Mouse (Mus musculus): ENCODE results near the gene Anapc2. TPM values are rescaled to one million over a fixed set of nuclear protein-coding genes. Genes with fewer than 3 reads are reported as not detected.

The Anapc2 gene
- 101 to 113 TPM (median 107 TPM) in 4 replicates for total RNA-seq (2023)

GRCm38 (mm10) chr2:25271827-25272511 lies at the start of gene Anapc2, which contains the start of gene Ssna1:
TSS of gene Anapc2 (plus strand) at chr2:25272478.
TSS of gene Ssna1 (minus strand) at chr2:25272438.

DNA sequence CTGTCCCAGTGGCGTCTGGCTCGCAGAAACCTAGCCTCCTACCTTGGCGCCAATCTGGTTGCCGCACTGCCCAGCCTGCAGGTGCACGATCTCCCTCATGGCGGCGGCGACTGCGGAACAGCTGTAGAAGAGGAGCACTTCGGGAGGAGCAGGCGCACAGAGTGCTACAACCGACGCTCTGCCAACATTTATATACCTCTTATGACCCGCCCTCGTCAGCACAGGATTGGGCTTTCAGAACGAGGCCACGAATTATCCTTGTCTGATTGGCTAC lies 47.8 kb upstream of the Anapc2 start, which contains the start of gene Tubb4b:
Gene Tubb4b, minus strand, starts transcription at position 211 of the 274 bp plus-strand sequence.

DNA sequence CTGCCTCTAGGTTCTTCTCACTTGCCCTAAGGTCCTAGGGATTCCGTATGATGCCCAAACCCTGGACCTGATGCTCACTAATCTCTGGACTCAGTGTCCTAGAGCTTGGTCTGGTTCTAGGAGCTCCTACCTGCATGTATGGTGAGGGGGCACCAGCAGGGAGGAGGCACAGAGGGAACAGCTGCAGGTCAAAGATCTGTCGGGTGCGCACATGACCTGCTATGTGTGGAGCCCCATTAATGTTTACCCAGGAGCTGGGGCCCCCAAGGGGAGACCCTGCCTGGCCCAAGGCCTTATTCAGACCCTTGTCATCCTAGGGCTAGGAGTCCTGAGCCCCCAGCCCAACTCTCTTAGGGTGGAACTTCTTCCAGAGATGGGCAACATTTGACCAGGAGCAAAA lies 38.2 kb upstream of the Anapc2 start, which contains the start of gene Slc34a3:
Gene Slc34a3, minus strand, starts transcription at position 315 of the 400 bp plus-strand sequence.

GRCm38 (mm10) chr2:25236614-25237013 lies 35.7 kb upstream of the Anapc2 start, which contains the start of gene Rnf224:
TSS of gene Rnf224 (minus strand) at chr2:25236787.

DNA sequence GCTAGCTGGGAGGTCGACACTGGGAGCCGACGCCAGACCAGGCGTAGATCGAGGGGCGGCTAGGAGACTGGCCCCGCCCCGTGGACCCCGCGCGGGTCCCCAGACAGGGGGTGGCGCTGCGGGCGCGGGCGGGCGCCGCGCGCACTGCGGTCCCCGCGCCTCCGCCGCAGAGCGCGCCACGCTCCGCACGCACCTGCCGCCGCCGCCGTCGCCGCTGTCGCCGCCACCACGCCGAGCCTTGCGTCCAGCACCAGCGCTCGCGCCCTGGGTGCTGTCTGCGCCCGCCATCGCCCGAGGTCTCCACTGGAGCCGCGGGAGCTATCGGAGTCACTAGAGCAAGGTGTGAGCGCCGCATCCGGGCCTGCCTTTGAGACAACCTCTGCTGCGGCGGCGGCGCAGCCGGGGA lies 30.2 kb upstream of the Anapc2 start, which contains the start of the genes Rnf208 and Cysrt1:
Gene Rnf208, plus strand, starts transcription at position 155 of the 406 bp plus-strand sequence.
Gene Cysrt1, minus strand, starts transcription at position 352 of the 406 bp plus-strand sequence.

DNA sequence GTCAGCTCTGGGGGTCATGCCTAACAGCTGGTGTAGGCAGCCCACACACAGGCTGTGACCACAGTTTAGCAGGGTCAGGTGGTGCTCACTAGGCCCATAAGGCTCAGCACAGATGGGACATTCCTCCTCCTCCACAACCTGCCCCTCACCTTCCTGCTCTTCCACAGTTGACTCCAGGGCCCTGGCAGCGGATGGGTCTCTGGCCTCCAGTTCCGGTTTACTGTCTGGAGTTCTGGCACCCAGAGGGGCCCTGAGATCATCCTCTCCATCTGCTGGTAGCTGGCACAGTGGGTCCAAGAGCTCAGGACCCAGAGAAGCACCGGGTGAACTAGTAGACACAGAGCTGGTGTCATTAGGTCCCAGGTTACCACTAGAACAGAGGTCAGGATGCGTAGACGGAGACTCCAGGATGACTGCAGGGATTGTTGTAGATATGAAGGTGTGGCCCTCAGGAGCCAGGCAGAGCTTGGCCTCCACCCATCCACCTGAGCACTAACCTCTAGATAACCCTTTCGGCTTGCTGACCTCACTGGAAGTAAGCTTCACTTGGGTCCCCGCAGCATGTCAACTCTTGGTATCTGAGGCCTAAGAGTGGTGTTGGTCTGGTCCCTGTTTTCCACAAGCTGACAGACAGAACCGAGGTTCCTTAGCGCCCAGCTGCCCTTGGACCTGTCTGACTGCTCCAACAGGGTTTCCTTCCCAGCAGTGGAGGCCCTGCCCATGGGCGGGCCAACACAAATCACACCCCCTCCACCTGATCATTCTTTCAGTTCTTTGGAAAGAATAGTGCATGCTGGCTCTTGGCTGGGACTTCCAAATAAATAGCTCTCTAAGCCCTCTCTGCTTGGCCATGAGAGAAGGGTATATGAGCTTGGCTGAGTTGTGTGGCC lies 25.9 kb upstream of the Anapc2 start, which contains the start of gene AL732309.1:
Gene AL732309.1, minus strand, starts transcription at position 681 of the 890 bp plus-strand sequence.

GRCm38 (mm10) chr2:25255284-25255779 lies 16.9 kb upstream of the Anapc2 start, which contains the start of gene Tmem203:
TSS of gene Tmem203 (plus strand) at chr2:25255439.

GRCm38 (mm10) chr2:25262291-25262767 lies 9.9 kb upstream of the Anapc2 start, which contains the start of gene Tprn:
TSS of gene Tprn (plus strand) at chr2:25262618.

DNA sequence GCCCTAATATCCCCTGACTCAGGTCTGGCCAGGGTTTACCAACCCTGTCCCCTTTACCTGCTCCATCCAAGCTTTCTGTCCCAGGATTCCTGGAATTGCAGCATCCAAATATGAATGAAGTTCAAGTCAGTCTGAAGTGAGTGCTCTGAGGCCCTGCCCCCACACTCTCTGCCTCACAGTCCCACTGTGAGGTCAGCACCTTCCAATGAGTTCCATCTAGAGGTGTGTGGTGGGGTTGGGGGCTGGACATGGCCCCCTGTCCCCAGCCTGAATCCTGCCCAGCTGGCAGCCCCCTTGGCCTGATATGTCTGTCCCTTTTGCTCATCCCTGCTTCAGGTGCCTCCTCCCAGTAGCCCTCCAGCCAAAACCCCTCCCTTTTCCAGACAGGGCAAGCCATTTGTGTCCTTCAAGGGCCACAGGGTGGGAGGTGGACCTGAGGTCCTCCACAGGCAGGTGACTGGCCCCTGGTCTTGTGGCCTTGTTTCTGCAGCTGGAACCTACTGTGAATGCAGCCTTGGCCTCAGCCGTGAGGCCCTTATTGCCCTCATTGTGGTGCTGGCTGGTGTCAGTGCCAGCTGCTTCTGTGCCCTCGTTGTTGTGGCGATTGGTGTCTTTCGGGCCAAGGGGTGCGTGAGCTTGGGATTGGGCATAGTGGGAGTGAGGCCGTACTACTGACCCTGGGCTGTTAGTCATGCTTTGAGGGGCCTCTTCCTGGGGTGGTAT lies 15.8 kb downstream of the Anapc2 start, which contains the start of gene Tmem210:
Gene Tmem210, plus strand, starts transcription at position 219 of the 723 bp plus-strand sequence.

DNA sequence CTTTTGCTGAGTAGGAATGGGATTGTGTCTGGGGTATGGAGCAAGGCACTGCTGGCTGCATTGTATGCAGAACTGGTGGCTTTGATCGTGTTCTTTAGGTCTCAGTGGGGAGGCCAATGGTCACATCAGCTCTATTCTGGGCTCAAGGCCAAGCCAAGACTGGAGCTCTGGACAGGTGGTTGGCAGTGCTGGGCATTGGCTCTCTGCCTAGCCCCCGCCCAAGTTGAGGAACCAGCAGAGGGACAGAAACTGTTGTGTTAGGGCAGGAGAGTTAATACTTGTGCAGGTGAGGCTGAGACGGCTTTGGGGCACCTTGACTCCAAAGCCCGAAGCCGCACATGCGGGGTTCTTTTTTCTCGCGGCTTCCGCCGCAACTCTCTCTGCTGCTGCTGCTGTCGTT lies 17.4 kb downstream of the Anapc2 start, which contains the start of gene Lrrc26:
Gene Lrrc26, plus strand, starts transcription at position 265 of the 400 bp plus-strand sequence.

GRCm38 (mm10) chr2:25318971-25319773 lies 46.9 kb downstream of the Anapc2 start, which contains the start of gene Grin1:
TSS of gene Grin1 (minus strand) at chr2:25319187.

GRCm38 (mm10) chr2:25332286-25333160 lies 60.2 kb downstream of the Anapc2 start, which contains the start of gene Man1b1:
TSS of gene Man1b1 (plus strand) at chr2:25332338.

Other genes starting within 250 kb of the Anapc2 start
- gene Nsmf, start 218.1 kb upstream of the Anapc2 start, total RNA-seq (2023): 38.8 to 54.8 TPM (median 42.4 TPM) in 4 replicates
- not detected in 4 replicates for gene Entpd8, start 192.2 kb upstream of the Anapc2 start, total RNA-seq (2023)
- gene Noxa1, start 177.3 kb upstream of the Anapc2 start, total RNA-seq (2023): not detected in 4 replicates
- gene Nrarp, start 91.7 kb upstream of the Anapc2 start, total RNA-seq (2023): 5.2 to 8.3 TPM (median 7.2 TPM) in 4 replicates
- 29.8 to 31.9 TPM (median 30.9 TPM) in 4 replicates for gene Tor4a, start 75.6 kb upstream of the Anapc2 start, total RNA-seq (2023)
- 71.6 to 75.6 TPM (median 72.5 TPM) in 4 replicates for gene Nelfb, start 61.0 kb upstream of the Anapc2 start, total RNA-seq (2023)
- gene Stpg3, start 57.8 kb upstream of the Anapc2 start, total RNA-seq (2023): not detected in 4 replicates
- gene Fam166a, start 53.7 kb upstream of the Anapc2 start, total RNA-seq (2023): 0.89 TPM in 1 of 4 replicates, not detected in the others
- 101 to 123 TPM (median 110 TPM) in 4 replicates for gene Tubb4b, start 47.8 kb upstream of the Anapc2 start, total RNA-seq (2023)
- gene Slc34a3, start 38.1 kb upstream of the Anapc2 start, total RNA-seq (2023): not detected in 4 replicates
- not detected in 4 replicates for gene Rnf224, start 35.7 kb upstream of the Anapc2 start, total RNA-seq (2023)
- not detected in 4 replicates for gene Rnf208, start 30.2 kb upstream of the Anapc2 start, total RNA-seq (2023)
- gene Cysrt1, start 30.0 kb upstream of the Anapc2 start, total RNA-seq (2023): not detected in 4 replicates
- 4.6 to 12.8 TPM (median 6.9 TPM) in 4 replicates for gene AL732309.1, start 25.6 kb upstream of the Anapc2 start, total RNA-seq (2023)
- gene Tmem203, start 17.0 kb upstream of the Anapc2 start, total RNA-seq (2023): 18.8 to 26.6 TPM (median 24.1 TPM) in 4 replicates
- 13.6 to 20.3 TPM (median 14.4 TPM) in 4 replicates for gene Tprn, start 9.9 kb upstream of the Anapc2 start, total RNA-seq (2023)
- 30.8 to 37.7 TPM (median 35.7 TPM) in 4 replicates for gene Ssna1, start within 50 bp of the Anapc2 start, total RNA-seq (2023)
- gene Tmem210, start 15.7 kb downstream of the Anapc2 start, total RNA-seq (2023): not detected in 4 replicates
- not detected in 4 replicates for gene Lrrc26, start 17.4 kb downstream of the Anapc2 start, total RNA-seq (2023)
- not detected in 4 replicates for gene Grin1, start 46.7 kb downstream of the Anapc2 start, total RNA-seq (2023)
- gene Man1b1, start 59.9 kb downstream of the Anapc2 start, total RNA-seq (2023): 39.7 to 50.0 TPM (median 47.1 TPM) in 4 replicates
- 41.2 to 46.3 TPM (median 43.4 TPM) in 4 replicates for gene Dpp7, start 83.9 kb downstream of the Anapc2 start, total RNA-seq (2023)
- 22.5 to 35.7 TPM (median 25.5 TPM) in 4 replicates for gene Uap1l1, start 93.2 kb downstream of the Anapc2 start, total RNA-seq (2023)
- gene Sapcd2, start 99.8 kb downstream of the Anapc2 start, total RNA-seq (2023): 0.48 to 0.85 TPM in 2 of 4 replicates, not detected in the others
- not detected in 4 replicates for gene Entpd2, start 123.4 kb downstream of the Anapc2 start, total RNA-seq (2023)
- not detected in 4 replicates for gene Npdc1, start 126.9 kb downstream of the Anapc2 start, total RNA-seq (2023)
- gene Fut7, start 150.8 kb downstream of the Anapc2 start, total RNA-seq (2023): not detected in 4 replicates
- 44.9 to 53.9 TPM (median 49.1 TPM) in 4 replicates for gene Abca2, start 156.2 kb downstream of the Anapc2 start, total RNA-seq (2023)
- gene Clic3, start 184.4 kb downstream of the Anapc2 start, total RNA-seq (2023): 0.83 TPM in 1 of 4 replicates, not detected in the others
- gene Paxx, start 188.6 kb downstream of the Anapc2 start, total RNA-seq (2023): 115 to 135 TPM (median 127 TPM) in 4 replicates
- gene Ptgds, start 197.6 kb downstream of the Anapc2 start, total RNA-seq (2023): not detected in 4 replicates
- not detected in 4 replicates for gene Lcn12, start 221.4 kb downstream of the Anapc2 start, total RNA-seq (2023)
- 64.9 to 78.2 TPM (median 70.7 TPM) in 4 replicates for gene Fbxw5, start 228.3 kb downstream of the Anapc2 start, total RNA-seq (2023)
- 1.1 TPM in 1 of 4 replicates, not detected in the others for gene C8g, start 229.2 kb downstream of the Anapc2 start, total RNA-seq (2023)

Data from B cell, adult 62 days (primary cell).